Mouse (Mus musculus): ENCODE results near the gene Krt1. TPM values are rescaled to one million over a fixed set of nuclear protein-coding genes. Genes with fewer than 3 reads are reported as not detected.

The Krt1 gene
- polyA plus RNA-seq, 1 experiment from 2014 or later = 0.43 TPM

DNA sequence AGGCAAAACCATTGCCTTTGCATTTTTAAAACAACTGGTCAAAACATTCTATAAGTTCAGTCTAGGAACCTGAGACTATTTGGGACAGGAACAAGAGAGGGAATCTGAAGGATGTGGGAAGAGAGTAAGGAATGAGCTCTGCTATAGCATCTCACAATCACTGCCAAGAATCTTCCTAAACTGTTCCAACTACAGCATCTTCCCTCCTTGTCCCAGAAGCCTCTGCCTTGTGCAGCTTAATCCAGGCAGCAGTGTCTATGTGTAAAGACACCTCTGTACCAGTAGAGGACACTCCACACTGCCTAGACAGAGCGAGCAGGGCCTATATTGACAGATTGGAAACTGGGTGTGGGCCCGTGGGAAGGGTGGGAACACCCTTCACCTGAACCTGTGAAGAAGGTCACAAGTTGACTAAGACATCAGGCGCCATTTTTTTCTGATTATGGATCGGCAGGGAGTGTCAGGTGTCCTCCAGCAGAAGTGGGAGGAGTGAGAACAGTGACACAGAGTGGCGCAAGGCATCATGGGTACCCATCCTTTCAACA, 15.7 kb downstream of the Krt1 start:
- H3K4me2 ChIP-seq = no peak overlapping the region
- WGBS = 54% methylated on average over 5 of the region's 5 CpGs

DNA sequence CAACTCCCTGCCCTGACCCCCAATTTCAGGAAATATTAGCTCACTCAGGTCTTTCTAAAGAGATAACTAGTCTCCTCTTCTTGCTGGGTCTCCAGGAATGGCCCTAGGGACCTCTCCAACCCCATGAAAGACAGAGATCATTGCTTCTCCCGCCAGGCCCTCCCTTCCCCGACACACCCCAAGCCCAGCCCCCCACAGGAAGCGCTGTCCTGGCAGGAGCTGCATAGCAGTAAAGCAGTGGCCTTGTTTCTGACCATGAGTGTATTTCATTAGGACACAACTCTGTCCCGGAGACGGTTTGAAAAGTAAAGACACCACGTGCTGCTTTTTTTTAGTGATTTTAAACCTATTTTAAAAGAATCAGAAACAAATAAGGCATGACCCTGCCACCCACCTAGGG, 17.5 kb downstream of the Krt1 start:
- WGBS = 38% methylated on average over 6 of the region's 6 CpGs

More for the DNA sequence above, 15.7 kb downstream of the Krt1 start:
- Histone ChIP-seq H3K36me3 (ENCODE audit: control insufficient read depth, insufficient read depth, low read length) (no peaks in the 10 kb centered on the region), H3K27me3 (replicated peaks; ENCODE audit: control insufficient read depth, insufficient read depth, low read length) (no peaks in the 10 kb centered on the region), H3K9ac (ENCODE audit: low read depth, low read length) (no peak overlapping the region), H3K4me3 (ENCODE audit: low read depth, low read length) (no peak overlapping the region), H3K4me1 (replicated peaks; ENCODE audit: control insufficient read depth, insufficient read depth, low read length) (no peaks in the 10 kb centered on the region), H3K9me3 (ENCODE audit: control insufficient read depth, low read length) (no peaks in the 10 kb centered on the region), H3K27ac (ENCODE audit: low read depth, low read length) (no peak overlapping the region)
- no peak for ATAC-seq (replicated peaks; ENCODE audit: low FRiP score)
- no peak for DNase-seq (ENCODE audit: low spot score)

DNA sequence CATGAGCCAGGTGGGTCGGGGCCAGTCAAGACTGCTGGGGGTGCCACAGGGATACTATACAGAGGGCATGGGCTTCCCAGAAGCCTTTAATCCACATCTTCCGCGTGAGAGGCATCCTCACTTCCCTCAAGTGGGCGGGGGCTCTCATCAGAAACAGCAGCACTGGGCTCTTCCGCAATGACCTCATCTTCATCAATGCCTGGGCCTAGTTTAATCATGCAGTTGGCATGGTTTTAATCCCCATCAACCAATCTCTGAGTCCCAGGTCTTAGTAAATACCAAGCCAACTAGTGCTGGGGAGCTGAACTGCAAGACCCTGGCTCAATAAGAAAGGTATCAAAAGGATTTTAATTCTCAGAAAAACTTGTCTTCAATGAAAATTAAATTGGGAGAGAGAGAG, 21.2 kb downstream of the Krt1 start:
- H3K27ac ChIP-seq (ENCODE audit: low read depth, low read length) = no peak overlapping the region
- DNase-seq (ENCODE audit: low spot score) (no peak), ATAC-seq (replicated peaks; ENCODE audit: low FRiP score) (no peak)
- no peak overlapping the region for H3K9ac ChIP-seq (ENCODE audit: low read depth, low read length)
- 68% methylated on average over 5 of the region's 5 CpGs for WGBS
- H3K36me3 ChIP-seq (ENCODE audit: control insufficient read depth, insufficient read depth, low read length) = no peaks in the 10 kb centered on the region
- H3K4me3 ChIP-seq (ENCODE audit: low read depth, low read length) = no peak overlapping the region
- no peaks in the 10 kb centered on the region; the same call in 1 of the 2 replicates for H3K27me3 ChIP-seq (replicated peaks; ENCODE audit: control insufficient read depth, insufficient read depth, low read length)
- no peaks in the 10 kb centered on the region for H3K9me3 ChIP-seq (ENCODE audit: control insufficient read depth, low read length)
- no peak overlapping the region for H3K4me2 ChIP-seq
- no peaks in the 10 kb centered on the region for H3K4me1 ChIP-seq (replicated peaks; ENCODE audit: control insufficient read depth, insufficient read depth, low read length)

More for the DNA sequence above, 17.5 kb downstream of the Krt1 start:
- H3K4me3 ChIP-seq (ENCODE audit: low read depth, low read length) = no peak overlapping the region
- no peak overlapping the region for H3K9ac ChIP-seq (ENCODE audit: low read depth, low read length)
- no peaks in the 10 kb centered on the region for H3K4me1 ChIP-seq (replicated peaks; ENCODE audit: control insufficient read depth, insufficient read depth, low read length)
- no peak overlapping the region for H3K27ac ChIP-seq (ENCODE audit: low read depth, low read length)
- ATAC-seq (replicated peaks; ENCODE audit: low FRiP score) (no peak), DNase-seq (ENCODE audit: low spot score) (no peak)
- H3K36me3 ChIP-seq (ENCODE audit: control insufficient read depth, insufficient read depth, low read length) = no peaks in the 10 kb centered on the region
- no peak overlapping the region for H3K4me2 ChIP-seq
- H3K9me3 ChIP-seq (ENCODE audit: control insufficient read depth, low read length) = no peaks in the 10 kb centered on the region
- H3K27me3 ChIP-seq (replicated peaks; ENCODE audit: control insufficient read depth, insufficient read depth, low read length) = no peaks in the 10 kb centered on the region; the same call in 1 of the 2 replicates

DNA sequence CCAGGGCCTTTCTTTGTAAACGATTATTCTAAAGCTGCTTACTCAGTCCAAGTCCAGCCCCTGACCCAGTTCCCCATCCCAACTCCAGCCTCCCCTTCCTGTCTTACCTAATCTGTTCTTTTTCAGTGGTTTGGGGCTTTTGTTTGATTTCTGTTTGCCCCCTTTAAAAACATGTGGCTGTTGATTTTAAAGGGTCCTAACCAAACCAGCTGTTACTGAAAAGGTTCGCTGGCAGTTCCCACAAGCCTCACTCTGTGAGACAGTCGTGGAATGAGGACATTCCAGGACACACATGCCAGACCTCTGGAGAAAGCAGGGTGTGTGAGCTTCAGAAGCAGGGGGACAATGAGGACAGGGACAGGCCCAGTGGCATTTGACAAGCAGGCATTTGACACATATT, 28.8 kb downstream of the Krt1 start:
- peaks cover 4% of the 10 kb centered on the region; the same call in 1 of the 2 replicates for H3K27me3 ChIP-seq (replicated peaks; ENCODE audit: control insufficient read depth, insufficient read depth, low read length)
- H3K4me1 ChIP-seq (replicated peaks; ENCODE audit: control insufficient read depth, insufficient read depth, low read length) = no peaks in the 10 kb centered on the region
- no peaks in the 10 kb centered on the region for H3K9me3 ChIP-seq (ENCODE audit: control insufficient read depth, low read length)
- H3K27ac ChIP-seq (ENCODE audit: low read depth, low read length) = no peak overlapping the region
- 31% methylated on average over 3 of the region's 3 CpGs for WGBS
- no peak overlapping the region for H3K4me2 ChIP-seq
- ATAC-seq (replicated peaks; ENCODE audit: low FRiP score) (no peak), DNase-seq (ENCODE audit: low spot score) (no peak)
- no peak overlapping the region for H3K9ac ChIP-seq (ENCODE audit: low read depth, low read length)
- no peaks in the 10 kb centered on the region for H3K36me3 ChIP-seq (ENCODE audit: control insufficient read depth, insufficient read depth, low read length)
- H3K4me3 ChIP-seq (ENCODE audit: low read depth, low read length) = no peak overlapping the region

DNA sequence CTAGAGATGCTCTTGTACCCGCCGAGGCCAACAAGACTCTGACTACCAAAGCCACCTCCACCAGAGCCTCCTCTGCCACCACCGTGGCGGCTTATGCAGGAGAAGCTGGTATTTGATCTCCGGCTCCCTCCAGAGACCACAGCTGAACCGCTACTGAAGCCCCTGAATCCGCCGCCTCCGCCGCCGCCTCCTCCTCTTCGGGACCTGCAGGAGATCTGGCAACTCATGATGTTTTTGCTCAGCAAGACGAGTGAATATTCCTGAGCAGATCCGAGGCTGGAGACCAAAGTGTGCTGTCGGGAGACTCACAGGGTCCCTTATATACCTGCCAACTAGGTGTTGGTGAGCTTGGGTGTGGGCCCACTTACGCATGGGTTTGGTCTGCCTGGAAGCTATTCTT, 32.7 kb downstream of the Krt1 start, which contains the start of gene Krt2:
Gene Krt2 (minus strand): TSS at position 295 of the 400 bp plus-strand sequence.
- H3K9me3 ChIP-seq (ENCODE audit: control insufficient read depth, low read length) = no peaks in the 10 kb centered on the region
- no peak within 1 kb of the TSS for H3K27ac ChIP-seq (ENCODE audit: low read depth, low read length)
- WGBS = 61% methylated on average over 16 of the region's 16 CpGs
- H3K4me3 ChIP-seq (ENCODE audit: low read depth, low read length) = no peak within 1 kb of the TSS
- H3K4me2 ChIP-seq = no peak within 1 kb of the TSS
- no peak within 1 kb of the TSS for H3K9ac ChIP-seq (ENCODE audit: low read depth, low read length)
- DNase-seq (ENCODE audit: low spot score) = no peak
- H3K27me3 ChIP-seq (replicated peaks; ENCODE audit: control insufficient read depth, insufficient read depth, low read length) = peaks cover 4% of the 10 kb centered on the region; the same call in 1 of the 2 replicates
- ATAC-seq (replicated peaks; ENCODE audit: low FRiP score) = no peak
- no peaks in the 10 kb centered on the region for H3K4me1 ChIP-seq (replicated peaks; ENCODE audit: control insufficient read depth, insufficient read depth, low read length)
- no peaks in the 10 kb centered on the region for H3K36me3 ChIP-seq (ENCODE audit: control insufficient read depth, insufficient read depth, low read length)

DNA sequence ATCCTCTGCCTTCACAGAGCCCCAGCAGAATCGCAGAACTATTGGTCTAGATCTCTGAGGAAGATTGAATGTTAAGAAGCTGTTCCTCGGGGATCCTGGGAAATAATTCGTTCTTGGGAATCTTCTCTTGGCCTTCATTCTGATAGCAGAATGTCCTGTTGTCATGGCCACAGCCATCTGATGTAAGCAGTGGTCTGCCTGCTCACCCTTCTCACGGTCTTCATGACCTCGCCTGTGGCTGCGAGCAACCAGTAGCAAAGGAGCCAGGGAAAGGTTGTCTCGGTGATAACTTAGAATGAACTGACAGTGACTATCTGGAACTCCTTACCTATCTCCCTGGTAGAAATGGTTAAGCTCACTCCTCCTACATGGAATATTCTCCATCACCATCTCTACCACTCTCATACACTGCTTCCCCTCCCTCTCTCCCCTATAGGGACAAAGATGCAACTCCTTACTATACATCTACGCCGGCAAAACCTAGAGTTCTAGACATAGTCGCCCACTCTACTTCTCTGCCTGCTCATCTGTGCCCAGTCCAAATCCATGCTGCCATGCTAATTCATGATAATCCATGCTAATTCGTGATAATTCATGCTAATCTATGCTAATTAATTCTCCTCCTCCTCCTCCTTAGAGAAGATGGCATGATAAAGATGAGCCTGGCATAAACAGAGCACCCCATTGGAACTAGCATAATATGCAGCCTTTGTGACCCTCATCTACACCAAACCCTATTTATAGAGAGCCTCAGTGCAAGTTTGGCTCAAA, 47.4 kb downstream of the Krt1 start:
- Histone ChIP-seq H3K27ac (ENCODE audit: low read depth, low read length) (no peak overlapping the region), H3K9me3 (ENCODE audit: control insufficient read depth, low read length) (no peaks in the 10 kb centered on the region), H3K4me1 (replicated peaks; ENCODE audit: control insufficient read depth, insufficient read depth, low read length) (no peaks in the 10 kb centered on the region), H3K27me3 (replicated peaks; ENCODE audit: control insufficient read depth, insufficient read depth, low read length) (no peaks in the 10 kb centered on the region), H3K36me3 (ENCODE audit: control insufficient read depth, insufficient read depth, low read length) (no peaks in the 10 kb centered on the region), H3K4me2 (no peak overlapping the region), H3K4me3 (ENCODE audit: low read depth, low read length) (no peak overlapping the region), H3K9ac (ENCODE audit: low read depth, low read length) (no peak overlapping the region)
- DNase-seq (ENCODE audit: low spot score) (no peak), ATAC-seq (replicated peaks; ENCODE audit: low FRiP score) (no peak)
- 69% methylated on average over 11 of the region's 11 CpGs for WGBS

DNA sequence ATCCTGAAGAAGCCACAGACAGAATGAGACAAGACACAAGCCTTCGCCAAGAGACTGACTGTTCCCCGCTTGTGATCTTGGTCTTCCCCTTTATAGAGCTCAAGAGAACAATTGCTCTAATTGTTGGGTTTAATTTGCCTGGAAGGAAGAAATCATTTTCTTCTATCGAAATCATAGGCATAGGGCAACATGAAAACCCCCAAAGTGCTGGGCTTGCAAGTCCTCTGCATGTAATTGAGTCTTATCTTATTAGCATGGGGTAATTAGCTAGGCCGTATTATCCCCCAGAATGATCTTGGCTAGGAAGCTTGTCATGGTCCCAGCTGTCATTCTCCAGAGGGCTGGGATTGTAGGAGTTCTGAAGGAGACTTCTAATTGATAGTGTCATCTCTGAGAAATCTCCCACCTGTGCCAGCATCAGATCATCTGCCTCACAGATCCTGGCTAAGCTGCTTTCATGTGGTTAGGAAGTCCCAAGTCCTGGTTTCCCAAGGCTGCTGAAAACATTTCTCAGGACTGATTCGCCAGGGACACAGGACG, 48.2 kb downstream of the Krt1 start, which contains the start of gene Krt73:
Gene Krt73 (minus strand): TSS at position 51 of the 540 bp plus-strand sequence.
- Histone ChIP-seq H3K36me3 (ENCODE audit: control insufficient read depth, insufficient read depth, low read length) (no peaks in the 10 kb centered on the region), H3K4me1 (replicated peaks; ENCODE audit: control insufficient read depth, insufficient read depth, low read length) (no peaks in the 10 kb centered on the region), H3K27me3 (replicated peaks; ENCODE audit: control insufficient read depth, insufficient read depth, low read length) (no peaks in the 10 kb centered on the region), H3K4me2 (no peak within 1 kb of the TSS), H3K9ac (ENCODE audit: low read depth, low read length) (no peak within 1 kb of the TSS), H3K4me3 (ENCODE audit: low read depth, low read length) (no peak within 1 kb of the TSS), H3K9me3 (ENCODE audit: control insufficient read depth, low read length) (no peaks in the 10 kb centered on the region), H3K27ac (ENCODE audit: low read depth, low read length) (no peak within 1 kb of the TSS)
- ATAC-seq (replicated peaks; ENCODE audit: low FRiP score) (no peak), DNase-seq (ENCODE audit: low spot score) (no peak)
- 71% methylated on average over 6 of the region's 6 CpGs for WGBS
